Mouse (Mus musculus) hindbrain, embryonic 14.5 days (tissue): ENCODE data around the gene Gbe1. TPM values are rescaled to one million over a fixed set of nuclear protein-coding genes. Genes with fewer than 3 reads are reported as not detected.

ENCODE experiments used
- ATAC-seq: fragments of 200-750 bp; cut with Nextera tagmentation; 2 replicates; pipeline ENCODE4 v1.8.0; 2017; ENCODE audit warnings: moderate number of reproducible peaks, mild to moderate bottlenecking, moderate TSS enrichment, moderate library complexity; ENCODE audit not compliant: low FRiP score
- DNase-seq: peaks from one replicate; pipeline ENCODE4 v3.0.0-alpha.2; 2015; ENCODE audit warnings: low spot score
- H3K27ac ChIP-seq: fragments of 300-500 bp; sonication (generic); 2 replicates; pipeline ENCODE4 v1.5.1; 2014; ENCODE audit warnings: mild to moderate bottlenecking, moderate library complexity
- H3K27me3 ChIP-seq: fragments of 300-500 bp; sonication (generic); 2 replicates; pipeline ENCODE4 v1.6.1; 2014; ENCODE audit warnings: mild to moderate bottlenecking, low read length, mixed read lengths; ENCODE audit not compliant: control insufficient read depth, insufficient read depth
- H3K36me3 ChIP-seq: fragments of 300-500 bp; sonication (generic); replicated peaks from 2 replicates; pipeline ENCODE4 v1.6.1; 2014; ENCODE audit not compliant: control insufficient read depth, insufficient read depth
- H3K4me1 ChIP-seq: fragments of 300-500 bp; sonication (generic); replicated peaks from 2 replicates; pipeline ENCODE4 v1.6.1; 2014; ENCODE audit warnings: antibody characterized with exemption, low read length, mixed read lengths; ENCODE audit not compliant: control insufficient read depth, insufficient read depth
- H3K4me2 ChIP-seq: fragments of 300-500 bp; sonication (generic); replicated peaks from 2 replicates; pipeline ENCODE4 v1.6.1; 2014; ENCODE audit warnings: mild to moderate bottlenecking, moderate library complexity
- H3K4me3 ChIP-seq: fragments of 300-500 bp; sonication (generic); replicated peaks from 2 replicates; pipeline ENCODE4 v1.5.1; 2014; ENCODE audit warnings: mild to moderate bottlenecking, low read length
- H3K9ac ChIP-seq: fragments of 300-500 bp; sonication (generic); 2 replicates; pipeline ENCODE4 v1.6.1; 2014
- H3K9me3 ChIP-seq: fragments of 300-500 bp; sonication (generic); 2 replicates; pipeline ENCODE4 v1.6.1; 2016; ENCODE audit warnings: low read length; ENCODE audit not compliant: control insufficient read depth
- WGBS: fragments of 180-500 bp; shearing (Covaris S2); extraction: QIAGEN DNeasy Blood & Tissue Kit; methylation state at CpG from one replicate; pipeline ENCODE4 v1.1.7; 2014; 5-methylcytosine and 5-hydroxymethylcytosine counted together
- polyA plus RNA-seq: library from polyadenylated mRNA; unstranded; fragments of >200 nt; fragmentation: Nextera tagmentation; extraction: Ambion mirVana; gene quantifications from 2 replicates; pipeline ENCODE4 v1.2.1, GENCODE M21; 2014

Gbe1 gene
- polyA plus RNA-seq, 1 experiment from 2014 or later: 17.4 TPM

GRCm38 (mm10) chr16:70328566-70328965 lies 14.8 kb downstream of the Gbe1 start:
- Histone ChIP-seq H3K9ac (no peak overlapping the region), H3K27ac (no peak overlapping the region), H3K9me3 (no peaks in the 10 kb centered on the region), H3K4me2 (no peak overlapping the region), H3K4me3 (no peak overlapping the region), H3K36me3 (no peaks in the 10 kb centered on the region), H3K4me1 (no peaks in the 10 kb centered on the region), H3K27me3 (no peaks in the 10 kb centered on the region)
- WGBS: 87% methylated on average over 6 of the region's 6 CpGs
- ATAC-seq (no peak), DNase-seq (no peak)

GRCm38 (mm10) chr16:70329036-70329435 lies 15.3 kb downstream of the Gbe1 start:
- H3K27me3 ChIP-seq: no peaks in the 10 kb centered on the region
- no peak overlapping the region for H3K4me3 ChIP-seq
- no peaks in the 10 kb centered on the region for H3K9me3 ChIP-seq
- no peak overlapping the region for H3K27ac ChIP-seq
- no peaks in the 10 kb centered on the region for H3K4me1 ChIP-seq
- ATAC-seq (no peak), DNase-seq (no peak)
- no peaks in the 10 kb centered on the region for H3K36me3 ChIP-seq
- no peak overlapping the region for H3K4me2 ChIP-seq
- no peak overlapping the region for H3K9ac ChIP-seq
- WGBS: 69% methylated on average over 10 of the region's 10 CpGs

DNA sequence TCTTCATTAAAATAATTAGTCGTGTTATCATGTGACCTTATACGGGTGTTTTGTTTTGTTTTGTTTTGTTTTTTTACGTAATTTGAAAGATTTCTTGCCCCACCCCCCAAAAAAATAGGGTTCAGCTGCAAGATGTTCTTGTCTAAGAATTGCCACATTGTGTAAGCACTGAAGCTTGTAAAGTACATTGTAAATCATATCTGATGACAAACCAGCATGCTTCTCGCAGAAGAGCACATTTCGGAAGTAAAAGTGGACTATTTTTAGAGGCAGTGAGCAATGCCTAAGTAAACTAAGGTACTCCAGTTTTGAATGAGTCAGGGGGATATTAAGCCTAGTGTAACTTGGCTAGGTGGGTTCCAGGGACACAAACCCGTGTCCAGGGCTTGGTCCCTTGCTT lies 15.7 kb downstream of the Gbe1 start:
- H3K4me3 ChIP-seq: no peak overlapping the region
- H3K27ac ChIP-seq: no peak overlapping the region
- no peaks in the 10 kb centered on the region for H3K9me3 ChIP-seq
- DNase-seq (no peak), ATAC-seq (no peak)
- 76% methylated on average over 6 of the region's 6 CpGs for WGBS
- no peaks in the 10 kb centered on the region for H3K36me3 ChIP-seq
- no peaks in the 10 kb centered on the region for H3K4me1 ChIP-seq
- no peaks in the 10 kb centered on the region for H3K27me3 ChIP-seq
- H3K4me2 ChIP-seq: no peak overlapping the region
- no peak overlapping the region for H3K9ac ChIP-seq

DNA sequence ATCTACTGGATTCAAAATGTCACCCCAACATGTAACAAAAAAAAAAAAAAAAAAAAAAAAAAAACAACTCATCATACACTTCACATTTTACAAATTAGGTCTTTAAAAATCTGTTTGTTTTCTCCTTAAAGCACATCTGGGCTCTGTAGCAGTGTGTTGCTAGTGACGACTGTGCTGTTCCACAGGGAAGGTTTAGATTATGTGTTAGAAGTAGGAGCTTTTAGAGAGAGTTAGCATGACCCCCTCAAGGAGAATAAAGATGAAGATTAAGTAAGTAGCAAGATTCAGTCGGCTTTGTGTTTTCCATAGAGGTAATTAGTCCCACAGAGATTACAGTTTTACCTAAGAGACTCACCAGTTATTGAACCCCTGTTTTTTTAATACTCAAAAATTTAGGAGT lies 16.3 kb downstream of the Gbe1 start:
- Histone ChIP-seq H3K4me3 (no peak overlapping the region), H3K9ac (no peak overlapping the region), H3K4me2 (no peak overlapping the region), H3K27ac (no peak overlapping the region), H3K36me3 (no peaks in the 10 kb centered on the region), H3K27me3 (no peaks in the 10 kb centered on the region), H3K9me3 (no peaks in the 10 kb centered on the region), H3K4me1 (no peaks in the 10 kb centered on the region)
- no peak for DNase-seq
- WGBS: 65% methylated on average over 2 of the region's 2 CpGs
- ATAC-seq: no peak

- ATAC-seq: no peak
- no peak overlapping the region for H3K4me2 ChIP-seq
- no peaks in the 10 kb centered on the region for H3K4me1 ChIP-seq
- no peaks in the 10 kb centered on the region for H3K36me3 ChIP-seq
- no peaks in the 10 kb centered on the region for H3K9me3 ChIP-seq
- no peaks in the 10 kb centered on the region for H3K27me3 ChIP-seq
- H3K27ac ChIP-seq: no peak overlapping the region
- no peak for DNase-seq
- H3K9ac ChIP-seq: no peak overlapping the region
- WGBS: 94% methylated on average over 10 of the region's 10 CpGs
- no peak overlapping the region for H3K4me3 ChIP-seq
Observed at GRCm38 (mm10) chr16:70330626-70331275, 17.0 kb downstream of the Gbe1 start.

DNA sequence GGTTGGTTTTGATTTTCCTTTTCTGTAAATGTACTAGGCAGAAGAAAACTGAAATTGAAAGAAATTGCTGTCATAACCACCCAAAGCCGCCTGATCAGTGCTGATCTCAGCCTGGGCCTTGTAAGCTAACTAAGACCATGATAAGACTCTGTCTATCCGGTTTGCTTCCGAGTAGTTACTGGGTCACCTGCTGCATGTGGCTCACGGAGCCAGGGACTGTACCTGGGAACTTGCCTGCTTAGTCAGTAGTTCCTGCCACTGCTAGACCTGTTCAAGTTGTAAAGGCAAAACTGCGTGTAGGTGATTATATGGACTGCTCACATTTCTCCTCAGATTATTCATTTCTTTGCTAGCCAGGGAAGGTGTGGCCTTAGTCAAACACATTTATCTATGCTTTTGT lies 21.1 kb downstream of the Gbe1 start:
- no peak for DNase-seq
- Histone ChIP-seq H3K9me3 (no peaks in the 10 kb centered on the region), H3K4me2 (no peak overlapping the region), H3K36me3 (no peaks in the 10 kb centered on the region), H3K27ac (no peak overlapping the region), H3K4me3 (no peak overlapping the region), H3K27me3 (no peaks in the 10 kb centered on the region), H3K4me1 (no peaks in the 10 kb centered on the region), H3K9ac (no peak overlapping the region)
- no peak for ATAC-seq
- 94% methylated on average over 5 of the region's 5 CpGs for WGBS

DNA sequence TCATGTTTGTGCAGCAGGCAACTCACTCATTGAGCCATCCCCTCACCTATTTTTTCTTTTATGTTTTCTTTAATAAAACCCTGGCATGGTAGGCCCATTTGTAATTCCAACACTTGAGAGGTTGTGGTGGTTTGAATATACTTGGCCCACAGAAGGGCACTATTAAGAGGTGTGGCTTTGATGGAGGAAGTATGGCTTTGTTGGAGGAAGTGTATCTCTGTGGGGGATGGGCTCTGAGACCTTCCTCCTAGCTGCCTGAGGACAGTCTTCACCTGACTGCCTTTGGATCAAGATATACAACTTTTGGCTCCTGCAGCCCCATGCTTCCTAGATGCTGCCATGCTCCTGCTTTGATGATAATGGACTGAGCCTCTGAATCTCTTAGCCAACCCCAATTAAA lies 21.7 kb downstream of the Gbe1 start:
- no peak overlapping the region for H3K4me3 ChIP-seq
- H3K9me3 ChIP-seq: no peaks in the 10 kb centered on the region
- no peak overlapping the region for H3K9ac ChIP-seq
- DNase-seq: no peak
- H3K27ac ChIP-seq: no peak overlapping the region
- H3K27me3 ChIP-seq: no peaks in the 10 kb centered on the region
- no peak overlapping the region for H3K4me2 ChIP-seq
- H3K4me1 ChIP-seq: no peaks in the 10 kb centered on the region
- H3K36me3 ChIP-seq: no peaks in the 10 kb centered on the region
- no peak for ATAC-seq

DNA sequence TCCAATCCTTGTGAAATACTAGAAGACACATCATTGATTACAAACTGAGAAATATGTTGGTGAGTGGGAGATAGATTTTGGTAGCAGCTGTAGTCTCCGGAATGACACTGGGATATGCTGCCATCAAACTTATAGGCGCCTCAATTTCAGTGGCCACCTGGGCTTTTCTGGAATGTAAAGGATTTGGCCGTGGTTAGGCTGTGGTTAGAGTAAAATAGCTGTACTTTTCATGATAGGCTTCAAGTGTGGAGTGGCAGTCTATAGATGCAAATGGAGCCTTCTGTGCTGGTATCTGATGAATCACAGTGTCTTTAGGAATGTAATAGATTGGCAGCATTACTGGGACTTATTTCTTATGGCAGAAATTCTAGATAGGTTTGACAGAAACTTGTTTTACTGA lies 23.9 kb downstream of the Gbe1 start:
- H3K36me3 ChIP-seq: no peaks in the 10 kb centered on the region
- ATAC-seq (no peak), DNase-seq (no peak)
- no peaks in the 10 kb centered on the region for H3K9me3 ChIP-seq
- no peak overlapping the region for H3K27ac ChIP-seq
- H3K4me3 ChIP-seq: no peak overlapping the region
- no peak overlapping the region for H3K9ac ChIP-seq
- H3K4me1 ChIP-seq: no peaks in the 10 kb centered on the region
- no peaks in the 10 kb centered on the region for H3K27me3 ChIP-seq
- 95% methylated on average over 3 of the region's 3 CpGs for WGBS
- no peak overlapping the region for H3K4me2 ChIP-seq

- no peaks in the 10 kb centered on the region for H3K9me3 ChIP-seq
- no peaks in the 10 kb centered on the region for H3K36me3 ChIP-seq
- ATAC-seq (no peak), DNase-seq (no peak)
- no peaks in the 10 kb centered on the region for H3K4me1 ChIP-seq
- no peak overlapping the region for H3K4me3 ChIP-seq
- H3K27me3 ChIP-seq: no peaks in the 10 kb centered on the region
- H3K9ac ChIP-seq: no peak overlapping the region
- no peak overlapping the region for H3K27ac ChIP-seq
- H3K4me2 ChIP-seq: no peak overlapping the region
- 66% methylated on average over 1 of the region's 1 CpGs for WGBS
Observed at GRCm38 (mm10) chr16:70344496-70344895, 30.7 kb downstream of the Gbe1 start.

DNA sequence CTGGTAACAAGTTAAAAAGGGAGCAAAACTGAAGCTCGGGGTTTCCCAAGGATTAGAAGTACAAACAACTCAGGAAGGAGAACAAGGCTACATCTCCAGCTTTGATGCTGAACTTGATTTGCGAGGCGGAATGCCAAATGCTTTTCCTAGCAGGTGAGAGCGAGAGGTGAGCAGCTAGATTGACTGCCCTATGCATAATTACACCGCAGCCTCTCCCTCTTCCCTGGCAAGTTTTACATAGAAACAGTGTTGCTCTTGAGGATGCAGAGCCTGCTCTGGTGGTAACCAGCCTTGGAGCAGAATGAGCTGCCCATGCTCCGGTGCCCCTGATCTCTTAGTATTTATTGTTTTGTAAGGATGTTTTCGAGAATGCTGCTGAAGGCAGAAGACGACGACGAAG lies 31.9 kb downstream of the Gbe1 start:
- Histone ChIP-seq H3K27ac (no peak overlapping the region), H3K4me2 (no peak overlapping the region), H3K36me3 (no peaks in the 10 kb centered on the region), H3K27me3 (no peaks in the 10 kb centered on the region), H3K4me1 (no peaks in the 10 kb centered on the region), H3K9me3 (no peaks in the 10 kb centered on the region), H3K4me3 (no peak overlapping the region), H3K9ac (no peak overlapping the region)
- ATAC-seq: no peak
- WGBS: 67% methylated on average over 10 of the region's 10 CpGs
- no peak for DNase-seq
